Mouse (Mus musculus) adipocyte (in vitro differentiated cells): ENCODE measurements around the gene Nfasc.
A peak's percentile ranks its signal among the peaks of the same experiment; 100 is the strongest.

ENCODE experiments used
- DNase-seq: peaks from one replicate; pipeline ENCODE4 v3.0.0-alpha.2; 2016; ENCODE audit warnings: low spot score

Nfasc gene

DNA sequence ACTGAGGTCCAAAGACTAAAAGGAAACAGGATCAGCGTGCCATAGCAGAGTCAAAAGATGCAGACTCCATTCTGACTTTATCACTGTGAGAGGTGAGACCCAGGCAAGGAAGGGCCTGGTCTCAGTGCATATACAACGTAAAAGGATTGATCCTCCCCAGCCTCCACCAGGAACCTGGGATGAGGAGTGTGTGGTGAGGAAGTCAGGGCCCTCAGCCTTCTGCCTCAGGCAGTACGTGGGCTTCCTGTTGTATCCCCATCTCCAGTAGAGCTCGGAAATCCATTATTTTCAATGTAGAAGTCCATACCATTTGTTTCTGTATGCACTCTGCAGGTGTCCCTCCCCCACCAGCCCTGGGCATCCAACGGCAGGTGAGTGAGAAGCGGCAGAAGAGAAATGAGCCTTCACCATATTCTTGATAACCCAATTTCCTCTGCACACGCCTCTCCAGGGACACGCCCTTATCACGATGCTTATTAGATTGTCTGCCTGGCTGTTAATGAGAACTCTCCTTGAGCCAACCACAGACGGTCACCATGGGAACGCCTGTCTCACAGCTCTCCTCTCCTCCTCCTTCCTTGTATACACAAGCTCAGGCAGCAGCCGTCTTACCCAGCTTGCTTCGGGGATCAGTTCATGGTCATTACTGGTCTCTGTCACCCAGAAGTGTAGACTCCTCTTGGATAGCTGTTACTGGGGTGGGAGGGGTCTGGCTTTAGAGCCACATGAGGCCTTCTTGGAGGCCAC is 100.4 kb downstream of the Nfasc start:
- DNase-seq: no peak

DNA sequence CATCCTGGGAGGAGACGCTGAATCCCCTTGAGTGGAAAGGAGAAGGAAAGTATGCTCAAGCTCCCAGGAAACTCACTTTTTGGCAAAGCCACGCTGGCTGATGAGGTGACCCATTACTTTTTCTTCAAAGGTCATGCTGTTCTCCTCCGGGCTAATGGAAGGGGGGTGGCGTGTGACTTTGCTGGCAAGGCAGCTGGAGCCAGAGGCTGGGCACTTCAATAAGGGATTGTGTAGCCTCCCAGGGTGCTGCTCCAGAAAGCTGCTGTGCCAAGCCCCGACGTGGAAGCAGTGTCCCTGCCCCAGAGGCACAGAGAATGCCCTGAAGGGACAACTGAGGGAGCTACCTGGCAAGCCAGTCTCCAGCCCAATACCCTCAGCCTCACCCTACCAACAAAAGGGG is 101.3 kb downstream of the Nfasc start:
- no peak for DNase-seq

DNA sequence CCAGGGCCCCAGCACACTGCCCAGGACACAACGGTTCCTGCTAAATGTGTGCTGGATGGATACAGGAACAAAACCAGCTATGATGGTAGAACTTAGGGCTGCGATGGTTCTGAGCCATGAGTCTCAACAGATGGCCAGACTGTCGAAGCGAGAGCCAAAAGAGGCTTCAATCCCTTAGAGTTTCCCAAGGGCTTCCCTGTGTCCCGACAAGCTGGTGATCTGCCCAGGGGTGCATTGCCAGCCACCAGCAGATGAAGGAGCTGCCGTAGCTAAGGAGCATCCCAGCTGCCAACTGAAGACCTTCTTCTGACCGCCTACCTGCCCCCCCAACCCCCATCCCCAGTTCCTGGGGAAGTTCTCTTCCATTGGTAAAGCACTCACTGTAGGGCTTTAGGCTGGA is 104.3 kb downstream of the Nfasc start:
- no peak for DNase-seq

DNA sequence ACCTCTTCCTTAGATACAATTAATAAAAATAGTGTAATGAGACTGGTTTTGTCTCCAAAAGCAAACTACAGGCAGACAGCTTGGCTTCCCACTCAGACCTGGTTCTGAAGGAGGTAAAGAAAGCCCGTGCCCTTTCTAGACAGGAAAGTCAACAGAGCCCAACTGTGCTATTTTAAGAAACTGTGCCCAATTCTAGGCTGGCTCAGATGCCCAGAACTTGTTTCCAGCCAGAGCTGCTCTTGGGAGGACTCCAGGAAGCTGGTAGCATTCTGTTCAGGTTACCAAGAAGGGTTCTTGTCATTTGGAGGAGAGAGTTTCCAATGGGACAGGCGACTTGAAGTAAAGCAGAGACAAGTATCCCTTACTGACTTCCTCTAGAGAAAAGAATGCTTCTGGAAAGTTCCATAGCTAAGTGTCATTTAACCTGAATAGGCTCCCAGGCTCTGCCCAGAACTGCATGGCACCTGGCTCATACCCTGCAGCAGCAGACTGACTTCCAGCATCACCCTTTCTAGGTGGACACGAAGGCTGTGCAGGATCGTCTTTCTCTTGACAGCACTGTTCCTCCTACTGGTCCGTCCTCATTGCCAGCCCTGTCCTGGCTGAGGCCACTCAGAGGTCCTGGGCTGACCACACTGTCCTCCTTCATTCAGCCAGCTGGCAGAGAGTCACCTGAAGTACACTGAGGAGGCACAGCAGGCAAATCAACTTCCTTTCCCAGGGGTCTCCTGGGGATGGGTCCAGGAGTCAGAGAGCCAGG is 111.8 kb downstream of the Nfasc start:
- peak; percentile 22 for DNase-seq

DNA sequence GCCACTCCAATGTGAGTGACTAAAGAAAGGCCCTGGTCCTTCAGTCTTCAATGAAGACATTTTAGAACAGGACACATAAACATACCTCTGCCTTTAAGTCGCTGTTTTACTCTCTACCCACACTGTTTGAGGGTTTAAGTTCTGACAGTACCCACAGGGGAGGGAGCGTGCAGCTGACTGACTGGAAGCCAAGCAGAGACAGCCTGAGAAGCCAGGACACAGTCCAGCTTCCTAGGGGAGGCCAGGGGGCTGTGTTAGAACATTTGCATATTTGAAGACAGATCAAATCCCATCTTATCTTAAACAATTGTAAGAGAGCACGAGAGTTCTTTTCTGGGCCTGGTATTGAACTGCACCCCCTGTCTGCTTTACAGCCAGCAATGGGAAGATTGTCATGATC is 113.0 kb downstream of the Nfasc start:
- no peak for DNase-seq

DNA sequence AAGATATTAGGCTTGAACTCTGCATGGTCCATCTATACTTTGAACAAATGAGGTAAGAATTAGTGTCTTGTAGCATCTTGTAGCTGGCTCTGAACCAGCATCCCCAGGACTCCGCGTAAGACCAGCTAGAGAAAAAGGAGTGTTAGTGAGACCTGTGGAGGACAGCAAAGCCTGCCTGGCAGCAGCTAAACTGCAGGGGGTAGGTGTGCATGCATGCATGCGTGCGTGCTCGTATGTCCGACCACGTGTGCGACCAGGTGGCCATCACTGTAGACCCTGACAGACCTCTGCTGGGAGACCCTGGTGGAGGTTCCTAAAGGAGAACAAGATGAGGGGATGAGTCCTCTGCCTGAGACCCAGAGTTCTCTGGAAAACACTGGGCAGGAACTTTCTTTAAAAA is 113.4 kb downstream of the Nfasc start:
- DNase-seq: no peak

DNA sequence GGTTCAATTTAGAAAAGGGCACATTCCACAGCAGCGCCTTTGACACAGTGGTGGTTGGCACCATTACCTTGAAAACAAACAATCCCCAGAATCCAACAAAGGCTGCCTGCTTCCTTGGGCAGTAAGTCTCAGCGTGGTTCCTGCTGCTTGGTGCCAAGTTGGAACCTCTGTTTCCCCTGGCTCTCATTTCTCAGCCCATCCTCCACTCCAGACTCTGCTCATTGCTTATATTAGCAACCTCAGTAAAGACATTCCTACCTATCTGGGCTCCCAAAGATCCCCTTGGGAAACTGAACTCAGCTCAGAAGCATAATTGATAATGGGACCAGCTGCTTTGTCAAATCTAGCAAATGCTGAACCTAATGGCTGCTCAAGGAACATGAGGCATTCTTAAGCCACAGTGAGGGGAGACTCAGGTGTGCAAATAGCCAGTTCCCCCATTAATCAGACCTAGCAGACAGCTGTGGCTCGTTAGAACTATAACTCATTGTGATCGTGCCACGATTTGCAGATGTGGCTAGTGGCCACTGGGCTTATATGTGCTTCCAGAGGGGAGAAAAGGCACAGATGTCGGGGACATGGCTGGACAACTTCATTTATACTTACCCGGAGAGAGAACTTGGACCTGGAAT is 115.4 kb downstream of the Nfasc start:
- no peak for DNase-seq

DNA sequence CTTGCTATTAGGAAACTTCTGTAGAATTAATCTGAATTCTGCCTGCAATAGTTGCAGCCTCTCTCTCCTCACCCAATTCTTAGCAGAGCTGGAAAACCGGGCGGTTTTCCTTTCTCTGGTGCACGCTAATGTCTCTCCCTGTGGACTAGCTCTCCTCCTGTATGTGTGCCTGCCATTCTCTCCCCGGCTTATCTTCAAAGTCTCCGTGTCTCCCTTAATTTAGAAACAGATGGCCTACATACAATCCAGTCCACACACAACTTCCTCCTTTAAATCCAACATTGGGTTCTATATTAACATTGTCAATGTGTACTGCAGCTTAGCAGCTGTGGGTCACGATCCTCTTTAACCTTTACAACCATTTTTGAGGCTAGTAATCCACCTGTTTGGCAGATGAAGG is 116.6 kb downstream of the Nfasc start:
- DNase-seq: no peak

DNA sequence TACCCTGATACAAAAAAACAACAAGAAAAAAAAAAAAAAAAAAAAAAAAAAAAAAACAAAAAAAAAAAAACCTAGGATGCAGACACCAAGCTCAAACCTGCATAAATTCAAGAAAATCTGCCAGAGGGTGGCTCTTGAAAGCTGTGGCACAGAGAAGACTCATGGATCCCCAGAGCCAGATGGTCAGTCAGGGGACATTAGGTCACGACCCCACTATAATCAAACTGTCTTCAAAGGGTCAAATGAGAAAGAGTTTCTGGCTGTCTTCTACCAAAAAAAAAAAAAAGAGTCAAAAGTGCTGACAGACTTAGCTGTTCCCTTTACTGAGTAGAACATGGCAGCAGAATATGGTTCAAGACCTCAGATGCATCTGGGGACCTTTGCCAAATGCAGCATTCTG is 117.1 kb downstream of the Nfasc start:
- DNase-seq: no peak

DNA sequence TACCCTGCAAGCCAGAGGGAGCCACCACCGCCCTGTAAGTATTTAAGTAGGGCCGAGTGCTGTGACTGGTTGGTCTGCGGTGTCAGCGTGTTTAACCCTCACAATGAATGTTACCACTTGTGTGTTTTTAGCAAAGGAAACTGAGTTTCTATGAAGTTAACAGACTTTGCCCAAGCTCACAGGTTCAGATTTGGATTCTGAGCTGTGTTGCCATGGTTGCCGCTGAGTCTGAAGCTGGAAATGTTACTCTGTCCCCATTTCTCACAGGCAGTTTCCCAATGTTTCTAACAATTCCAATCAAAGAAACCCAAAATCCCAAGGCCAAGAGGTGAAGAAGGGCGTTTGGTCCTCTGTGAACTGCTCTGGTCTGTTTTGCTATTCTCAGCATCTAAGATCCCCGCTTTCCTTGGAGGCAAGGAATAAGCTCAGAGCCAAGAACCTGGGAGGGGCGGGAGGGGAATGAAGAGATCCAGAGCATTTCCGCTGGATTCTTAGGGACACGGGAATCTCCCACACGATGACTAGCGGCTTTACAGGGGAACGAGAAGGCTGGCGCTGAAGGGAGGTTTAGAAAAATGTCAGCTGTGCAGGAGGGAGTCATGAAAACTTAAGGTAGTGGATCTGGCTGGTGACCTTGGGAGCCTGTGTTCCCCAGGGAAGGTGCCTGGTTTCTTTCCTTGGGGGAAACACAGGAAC is 117.8 kb downstream of the Nfasc start:
- no peak for DNase-seq

DNA sequence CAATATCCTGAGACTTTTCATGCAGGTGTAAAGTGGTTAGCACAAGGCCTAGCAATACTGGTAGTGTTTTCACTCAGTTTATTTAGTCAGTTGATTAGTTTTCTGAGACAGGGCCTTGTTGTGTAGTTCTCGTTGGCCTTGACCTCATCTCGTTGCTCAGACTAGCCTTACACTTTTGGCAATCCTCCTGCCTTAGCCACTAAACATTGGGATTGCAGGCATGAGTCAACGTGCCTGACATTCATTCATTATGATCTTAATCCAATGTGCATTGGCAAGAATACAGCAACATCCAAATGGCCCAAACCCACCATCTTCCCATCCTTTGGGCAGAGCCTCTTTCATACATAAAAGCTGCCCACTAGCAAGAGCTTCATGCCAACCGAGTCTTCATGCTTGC is 129.5 kb downstream of the Nfasc start:
- DNase-seq: no peak

DNA sequence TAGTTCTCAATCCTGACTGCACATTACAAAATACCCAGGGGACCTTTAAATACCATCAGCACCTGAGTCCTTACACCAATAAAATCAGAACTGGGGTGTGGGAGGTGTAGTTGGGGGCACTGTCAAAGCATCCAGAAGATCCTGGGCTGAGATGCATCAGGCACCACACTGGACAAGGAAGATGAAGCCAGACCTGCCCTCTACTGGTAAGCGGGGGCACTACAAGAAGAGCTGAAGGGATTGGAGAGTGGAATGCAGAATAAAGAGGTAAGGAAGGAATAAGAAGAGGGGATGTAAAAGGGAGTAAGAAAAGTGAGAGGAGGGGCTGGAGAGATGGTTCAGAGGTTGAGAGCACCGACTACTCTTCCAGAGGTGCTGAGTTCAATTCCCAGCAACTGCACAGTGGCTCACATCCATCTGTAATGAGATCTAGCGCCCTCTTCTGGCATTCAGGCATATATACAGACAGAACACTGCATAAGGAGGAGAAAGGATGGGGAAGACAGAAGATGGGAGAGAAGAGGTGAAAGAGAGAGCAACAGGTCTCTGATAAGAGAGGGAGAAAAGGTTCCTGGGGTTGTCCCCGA is 132.5 kb downstream of the Nfasc start:
- peak; percentile 59 for DNase-seq

DNA sequence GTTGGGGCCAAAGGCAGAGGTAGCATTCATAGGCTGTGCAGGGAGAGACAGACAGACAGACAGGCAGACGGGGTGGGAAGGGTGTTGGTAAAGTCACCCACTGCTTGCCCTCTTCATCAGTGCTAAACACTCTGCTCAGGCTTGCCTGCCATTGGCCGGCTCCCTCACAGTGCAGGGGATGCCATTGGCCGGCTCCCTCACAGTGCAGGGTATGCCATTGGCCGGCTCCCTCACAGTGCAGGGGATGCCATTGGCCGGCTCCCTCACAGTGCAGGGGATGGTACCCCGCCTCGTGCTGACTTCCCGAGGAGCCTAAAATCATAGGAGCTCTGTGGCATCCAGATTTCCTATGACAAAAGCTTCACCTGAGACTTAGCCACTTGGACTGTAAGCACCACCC is 139.4 kb downstream of the Nfasc start:
- no peak for DNase-seq

DNA sequence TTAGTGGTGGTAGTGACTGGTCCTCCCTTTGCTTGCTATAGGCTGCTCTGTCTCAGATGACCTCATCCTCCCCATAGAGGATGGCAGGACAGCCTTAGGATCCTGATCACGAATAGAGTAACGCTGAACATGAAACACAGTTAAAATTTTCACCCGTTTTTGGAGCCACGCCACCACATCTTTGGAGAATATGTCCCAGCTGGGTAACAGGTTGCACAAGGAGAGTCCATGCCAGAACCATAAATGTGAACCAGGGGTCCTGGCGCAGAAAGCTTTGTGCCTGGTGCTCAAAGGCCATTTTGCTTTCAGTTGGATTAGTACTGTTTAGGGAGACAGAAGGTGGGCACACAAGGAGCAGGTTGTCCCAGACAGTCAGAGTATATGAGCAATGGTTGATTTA is 143.6 kb downstream of the Nfasc start:
- no peak for DNase-seq

DNA sequence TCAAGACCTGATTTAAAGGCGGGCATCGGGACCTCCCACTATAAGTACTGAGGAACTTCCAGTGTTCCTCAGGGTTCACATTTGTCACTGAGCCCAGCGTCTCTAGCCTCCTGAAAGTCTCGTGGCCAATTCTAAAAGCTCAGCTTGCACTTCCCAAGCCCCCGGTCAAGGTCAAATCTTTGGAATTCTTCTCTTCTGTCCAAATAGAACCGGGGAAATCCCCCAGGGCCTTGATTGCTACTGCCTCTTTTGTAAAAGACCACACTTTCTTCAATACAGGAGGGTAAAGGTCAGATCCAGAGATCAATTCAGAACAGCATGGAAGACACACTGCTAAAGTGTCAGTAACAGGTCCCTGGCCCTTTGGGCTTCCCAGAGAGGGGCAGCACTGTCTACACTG is 145.9 kb downstream of the Nfasc start:
- no peak for DNase-seq

DNA sequence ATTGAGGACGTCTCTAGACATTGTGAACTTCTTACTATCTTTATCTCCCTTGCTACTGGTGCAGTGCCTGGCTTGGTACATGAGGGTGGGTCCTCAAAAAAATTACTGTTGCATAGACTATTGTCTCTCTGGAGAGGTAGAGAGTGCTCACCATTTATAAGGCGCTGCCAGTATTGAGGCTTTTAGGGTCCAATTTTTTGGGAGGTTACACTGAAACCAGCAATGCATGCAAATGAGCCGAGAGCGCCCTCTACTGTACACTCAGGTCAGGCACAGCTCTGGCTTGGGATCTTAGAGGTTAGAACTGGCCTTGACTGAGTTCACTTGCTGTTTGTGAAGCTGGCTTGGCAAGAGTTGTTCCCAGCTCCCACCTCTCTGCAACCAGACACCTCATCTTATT is 147.0 kb downstream of the Nfasc start:
- DNase-seq: peak; percentile 75

DNA sequence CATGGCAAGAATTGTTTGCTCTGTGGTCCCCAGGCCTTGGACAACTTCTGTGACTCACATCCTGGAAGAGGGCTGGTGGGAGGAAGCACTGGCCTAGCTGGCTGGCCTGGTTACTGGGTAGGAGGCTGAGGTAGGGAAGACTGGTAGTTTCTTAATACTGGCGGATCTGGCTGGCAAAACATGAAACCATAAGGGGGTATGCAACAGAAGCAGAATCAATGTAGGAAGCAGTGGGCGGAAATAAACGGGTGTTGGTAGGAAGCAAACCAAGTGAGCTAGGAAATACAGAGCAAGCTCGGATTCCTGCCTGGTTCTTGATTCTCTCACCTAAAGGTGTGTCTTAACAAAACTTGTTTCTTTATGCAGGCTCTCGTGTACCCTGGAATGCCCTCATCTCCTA is 149.5 kb downstream of the Nfasc start:
- no peak for DNase-seq

DNA sequence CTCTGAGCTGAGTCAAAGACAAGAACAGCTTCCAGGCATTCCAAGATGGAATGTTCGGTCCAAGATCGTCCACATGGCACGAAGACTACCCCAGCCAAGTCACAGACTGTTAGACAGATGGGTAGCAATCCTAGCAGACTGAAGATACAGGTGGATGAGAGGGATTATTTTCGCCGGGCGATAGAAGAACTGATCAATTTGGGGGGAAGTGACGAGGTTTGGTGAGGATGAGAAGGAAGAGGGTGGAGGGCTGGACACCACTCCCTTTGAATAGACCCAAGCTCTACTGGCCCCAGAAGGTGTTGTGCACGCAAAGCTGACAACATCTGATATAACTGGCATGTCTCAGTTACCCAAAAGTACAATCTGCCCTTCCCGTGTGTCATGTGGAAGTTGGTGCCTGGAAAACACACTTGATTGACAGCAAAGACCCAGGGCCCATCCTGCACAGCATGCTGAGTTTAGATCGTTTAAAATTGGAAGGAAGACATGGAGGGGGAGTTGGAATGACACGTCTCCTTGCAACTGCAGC is 150.1 kb downstream of the Nfasc start:
- no peak for DNase-seq

DNA sequence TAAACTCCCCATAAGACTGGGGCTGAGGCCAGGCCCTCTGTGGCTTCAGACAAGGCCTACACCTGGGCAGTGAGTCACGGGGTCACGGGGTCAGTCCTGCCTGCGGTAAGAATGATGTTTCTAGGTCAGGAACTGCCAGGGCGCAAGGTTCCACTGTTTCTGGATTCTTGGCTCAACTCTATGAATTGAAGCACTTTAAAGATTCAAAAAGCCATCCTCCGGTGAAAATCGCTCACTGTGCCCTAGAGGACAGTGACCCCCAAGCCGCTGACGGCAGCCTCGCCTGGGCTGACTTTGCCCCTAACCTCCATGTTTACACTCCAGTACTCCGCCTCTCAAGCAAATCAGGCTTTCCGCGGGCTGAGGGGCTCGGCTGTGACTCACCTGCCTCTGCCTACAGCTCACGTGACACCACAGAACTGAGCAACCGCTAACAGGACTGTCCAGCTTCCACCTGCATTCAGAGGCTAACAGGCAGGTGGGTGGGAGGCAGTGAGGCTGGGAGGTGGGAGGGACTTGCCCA is 154.9 kb downstream of the Nfasc start:
- no peak for DNase-seq

DNA sequence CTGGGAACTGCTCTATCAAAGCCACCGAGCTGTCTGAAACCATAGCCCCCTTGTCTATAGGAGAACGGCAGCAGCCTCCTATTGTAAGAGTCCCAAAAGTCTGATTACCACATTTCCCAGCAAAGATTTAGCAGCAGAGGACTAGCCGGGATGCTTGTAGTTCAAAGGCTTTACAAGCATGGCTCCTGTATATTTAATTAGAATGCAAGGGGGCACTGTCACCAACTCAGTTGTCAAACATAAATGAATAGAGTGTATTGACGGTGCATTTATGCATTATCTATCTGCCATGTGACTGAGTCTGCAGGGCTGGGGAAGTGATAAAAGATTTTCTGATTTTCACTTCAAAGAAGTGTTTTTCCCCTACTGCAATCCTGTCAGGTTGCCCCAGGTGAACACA is 156.2 kb downstream of the Nfasc start:
- no peak for DNase-seq

DNA sequence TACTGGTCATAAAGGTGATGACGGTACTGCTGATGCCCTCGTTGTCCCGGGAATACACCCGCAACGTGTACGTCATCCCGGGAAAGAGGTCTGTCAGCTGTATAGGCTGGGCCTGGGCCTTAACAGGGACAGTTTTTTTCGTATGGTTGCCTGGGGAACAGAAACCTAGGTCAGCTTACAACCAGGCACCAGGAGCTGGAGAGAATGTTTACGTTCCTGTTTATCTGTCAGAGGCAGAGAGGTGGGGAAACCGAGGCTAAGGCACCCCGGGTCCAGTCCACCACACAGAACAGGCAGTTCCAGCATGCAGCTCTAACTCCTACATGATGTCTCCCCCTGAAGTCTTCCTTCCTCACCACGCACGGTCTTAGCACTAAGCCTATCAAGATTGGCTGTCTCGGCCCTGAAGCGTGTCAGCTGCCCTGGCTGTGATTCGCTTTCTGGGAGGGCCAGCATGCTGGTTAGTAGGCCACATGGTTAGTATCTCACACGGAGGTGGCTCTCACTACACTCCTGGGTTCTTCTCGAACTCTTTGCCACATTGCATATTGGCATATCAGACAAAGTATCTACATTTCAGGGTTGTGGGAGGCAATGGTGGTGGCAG is 158.5 kb downstream of the Nfasc start:
- no peak for DNase-seq
